Mouse (Mus musculus) heart, postnatal 0 days (tissue): Measurements from ENCODE around the gene Rad54l2.

ENCODE experiments used
- CTCF ChIP-seq: IDR thresholded peaks from 2 replicates; pipeline ENCODE4 v1.5.1; 2016; ENCODE audit warnings: antibody characterized with exemption, control low read depth, low read depth
- EP300 ChIP-seq: IDR thresholded peaks from 2 replicates; pipeline ENCODE4 v1.6.1; 2016; ENCODE audit warnings: antibody characterized with exemption, low read depth

DNA sequence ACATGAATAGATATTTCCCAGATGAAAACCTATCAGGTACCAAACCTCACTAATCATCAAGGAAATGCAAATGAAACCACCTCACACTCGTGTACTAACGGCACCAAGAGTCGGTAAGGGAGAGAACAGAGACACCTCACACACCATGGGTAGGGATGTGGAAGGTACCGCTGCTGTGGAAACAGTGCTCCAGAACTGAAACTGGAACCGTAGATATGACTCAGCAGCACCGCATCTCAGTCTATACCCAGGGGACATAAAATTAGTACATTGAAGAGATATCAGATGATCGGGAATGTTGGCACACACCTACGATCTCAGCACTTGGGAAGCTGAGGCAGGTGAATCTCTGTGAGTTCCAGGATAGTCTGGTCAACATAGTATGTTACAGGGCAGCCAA is 150.8 kb downstream of the Rad54l2 start:
- no peak for TF ChIP-seq CTCF
- no peak for TF ChIP-seq EP300
